Mouse (Mus musculus): Measurements from ENCODE around the gene Zbtb32. TPM values are rescaled to one million over a fixed set of nuclear protein-coding genes. Genes with fewer than 3 reads are reported as not detected.

Zbtb32 gene
- total and polyA plus RNA-seq, 2 experiments from 2014 or later: 0.22 TPM; not detected in 1

GRCm38 (mm10) chr7:30615049-30615760 lies 16.5 kb upstream of the Zbtb32 start:
- Histone ChIP-seq H3K27me3 (ENCODE audit: insufficient read depth, low read length) (no peaks in the 10 kb centered on the region), H3K4me3 (ENCODE audit: low read depth, low read length) (no peak overlapping the region), H3K9ac (replicated peaks; ENCODE audit: low read length, poor library complexity, severe bottlenecking) (no peak overlapping the region), H3K9me3 (ENCODE audit: low read length) (no peaks in the 10 kb centered on the region), H3K4me2 (ENCODE audit: low read depth, low read length, poor library complexity, severe bottlenecking) (no peak overlapping the region), H3K4me1 (ENCODE audit: insufficient read depth, low read length) (no peaks in the 10 kb centered on the region), H3K27ac (ENCODE audit: low read depth, low read length) (no peak overlapping the region), H3K36me3 (ENCODE audit: insufficient read depth, low read length) (peaks cover 25% of the 10 kb centered on the region)
- WGBS: 58% methylated on average over 5 of the region's 5 CpGs
- no peak for TF ChIP-seq CTCF (IDR thresholded peaks at IDR 0.05)
- ATAC-seq (ENCODE audit: low FRiP score) (no peak), DNase-seq (ENCODE audit: low spot score) (no peak)

- DNase-seq (ENCODE audit: low spot score) (peak; percentile 5), ATAC-seq (ENCODE audit: low FRiP score) (no peak)
- TF ChIP-seq CTCF (IDR thresholded peaks at IDR 0.05): peak; percentile 40
- Histone ChIP-seq H3K27ac (ENCODE audit: low read depth, low read length) (no peak overlapping the region), H3K27me3 (ENCODE audit: insufficient read depth, low read length) (no peaks in the 10 kb centered on the region), H3K4me2 (ENCODE audit: low read depth, low read length, poor library complexity, severe bottlenecking) (no peak overlapping the region), H3K4me1 (ENCODE audit: insufficient read depth, low read length) (no peaks in the 10 kb centered on the region), H3K9ac (replicated peaks; ENCODE audit: low read length, poor library complexity, severe bottlenecking) (no peak overlapping the region), H3K4me3 (ENCODE audit: low read depth, low read length) (no peak overlapping the region), H3K36me3 (ENCODE audit: insufficient read depth, low read length) (peaks cover 25% of the 10 kb centered on the region), H3K9me3 (ENCODE audit: low read length) (no peaks in the 10 kb centered on the region)
- 80% methylated on average over 2 of the region's 2 CpGs for WGBS
These were observed 15.7 kb upstream of the Zbtb32 start for GRCm38 (mm10) chr7:30614454-30614853.

- DNase-seq (ENCODE audit: low spot score): peak; percentile 53
- WGBS: 23% methylated on average over 14 of the region's 14 CpGs
- Histone ChIP-seq H3K27me3 (ENCODE audit: insufficient read depth, low read length) (no peaks in the 10 kb centered on the region), H3K4me2 (ENCODE audit: low read depth, low read length, poor library complexity, severe bottlenecking) (no peak overlapping the region), H3K4me1 (ENCODE audit: insufficient read depth, low read length) (no peaks in the 10 kb centered on the region), H3K36me3 (ENCODE audit: insufficient read depth, low read length) (peaks cover 20% of the 10 kb centered on the region), H3K4me3 (ENCODE audit: low read depth, low read length) (no peak overlapping the region), H3K9me3 (ENCODE audit: low read length) (no peaks in the 10 kb centered on the region), H3K9ac (replicated peaks; ENCODE audit: low read length, poor library complexity, severe bottlenecking) (no peak overlapping the region), H3K27ac (ENCODE audit: low read depth, low read length) (no peak overlapping the region)
- TF ChIP-seq CTCF (IDR thresholded peaks at IDR 0.05): peak; percentile 70
- ATAC-seq (ENCODE audit: low FRiP score): no peak
These were observed 14.9 kb upstream of the Zbtb32 start for GRCm38 (mm10) chr7:30613529-30614112.

GRCm38 (mm10) chr7:30612654-30613402 lies 14.1 kb upstream of the Zbtb32 start, which contains the start of gene Upk1a:
Gene Upk1a, minus strand, starts transcription at chr7:30612847.
- H3K9ac ChIP-seq (replicated peaks; ENCODE audit: low read length, poor library complexity, severe bottlenecking): no peak within 1 kb of the TSS
- H3K27ac ChIP-seq (ENCODE audit: low read depth, low read length): no peak within 1 kb of the TSS
- no peak for DNase-seq (ENCODE audit: low spot score)
- TF ChIP-seq CTCF (IDR thresholded peaks at IDR 0.05): no peak
- H3K27me3 ChIP-seq (ENCODE audit: insufficient read depth, low read length): no peaks in the 10 kb centered on the region
- ATAC-seq (ENCODE audit: low FRiP score): no peak
- H3K4me1 ChIP-seq (ENCODE audit: insufficient read depth, low read length): no peaks in the 10 kb centered on the region
- H3K4me3 ChIP-seq (ENCODE audit: low read depth, low read length): no peak within 1 kb of the TSS
- no peak within 1 kb of the TSS for H3K4me2 ChIP-seq (ENCODE audit: low read depth, low read length, poor library complexity, severe bottlenecking)
- peaks cover 14% of the 10 kb centered on the region for H3K36me3 ChIP-seq (ENCODE audit: insufficient read depth, low read length)
- no peaks in the 10 kb centered on the region for H3K9me3 ChIP-seq (ENCODE audit: low read length)
- 84% methylated on average over 8 of the region's 8 CpGs for WGBS

- Histone ChIP-seq H3K27me3 (ENCODE audit: insufficient read depth, low read length) (no peaks in the 10 kb centered on the region), H3K9me3 (ENCODE audit: low read length) (no peaks in the 10 kb centered on the region), H3K9ac (replicated peaks; ENCODE audit: low read length, poor library complexity, severe bottlenecking) (peak overlapping the region; percentile 24; the same call in 1 of the 2 replicates), H3K4me2 (ENCODE audit: low read depth, low read length, poor library complexity, severe bottlenecking) (no peak overlapping the region), H3K36me3 (ENCODE audit: insufficient read depth, low read length) (no peaks in the 10 kb centered on the region), H3K4me3 (ENCODE audit: low read depth, low read length) (no peak overlapping the region), H3K27ac (ENCODE audit: low read depth, low read length) (no peak overlapping the region), H3K4me1 (ENCODE audit: insufficient read depth, low read length) (no peaks in the 10 kb centered on the region)
- DNase-seq (ENCODE audit: low spot score): no peak
- ATAC-seq (ENCODE audit: low FRiP score): no peak
- TF ChIP-seq CTCF (IDR thresholded peaks at IDR 0.05): no peak
- 60% methylated on average over 7 of the region's 7 CpGs for WGBS
These were observed 11.3 kb upstream of the Zbtb32 start for GRCm38 (mm10) chr7:30610043-30610442.

GRCm38 (mm10) chr7:30608476-30608875 lies 9.8 kb upstream of the Zbtb32 start:
- DNase-seq (ENCODE audit: low spot score) (no peak), ATAC-seq (ENCODE audit: low FRiP score) (no peak)
- Histone ChIP-seq H3K4me1 (ENCODE audit: insufficient read depth, low read length) (no peaks in the 10 kb centered on the region), H3K4me2 (ENCODE audit: low read depth, low read length, poor library complexity, severe bottlenecking) (no peak overlapping the region), H3K4me3 (ENCODE audit: low read depth, low read length) (no peak overlapping the region), H3K9me3 (ENCODE audit: low read length) (no peaks in the 10 kb centered on the region), H3K9ac (replicated peaks; ENCODE audit: low read length, poor library complexity, severe bottlenecking) (no peak overlapping the region), H3K27ac (ENCODE audit: low read depth, low read length) (no peak overlapping the region), H3K27me3 (ENCODE audit: insufficient read depth, low read length) (no peaks in the 10 kb centered on the region), H3K36me3 (ENCODE audit: insufficient read depth, low read length) (no peaks in the 10 kb centered on the region)
- WGBS: 49% methylated on average over 16 of the region's 16 CpGs
- TF ChIP-seq CTCF (IDR thresholded peaks at IDR 0.05): no peak
